Comparison of ENCODE assay signal across 8 mouse cellular contexts in genomic region chr14:47650338-47650720, GRCm38 (mm10). TPM values are rescaled to one million over a fixed set of nuclear protein-coding genes. Genes with fewer than 3 reads are reported as not detected.
DNase-seq lines count a peak whose midpoint lies in the region; ATAC-seq and TF ChIP-seq lines count a peak whose summit lies in the region.

No protein-coding gene starts in this region.

- peak overlapping the region; percentile 97; the same call in 1 of the 2 replicates for H3K27ac ChIP-seq in lung, embryonic 14.5 days (ENCODE audit: low read depth)
- H3K27ac ChIP-seq in embryonic facial prominence, embryonic 11.5 days (replicated peaks; ENCODE audit: low read depth, low read length) = no peak overlapping the region
- H3K27ac ChIP-seq in intestine, postnatal 0 days (ENCODE audit: low read depth, low read length) = no peak overlapping the region
- H3K27ac ChIP-seq in neural tube, embryonic 15.5 days (replicated peaks) = peak overlapping the region; percentile 87; the same call in 1 of the 2 replicates

- H3K4me1 ChIP-seq in lung, embryonic 14.5 days (ENCODE audit: insufficient read depth) = 0 out of 2 replicates have a peak, but pooled peaks cover 6% of the 10 kb centered on the region
- H3K4me1 ChIP-seq in embryonic facial prominence, embryonic 11.5 days (ENCODE audit: control insufficient read depth, insufficient read depth, low read length) = no peaks in the 10 kb centered on the region
- no peaks in the 10 kb centered on the region for H3K4me1 ChIP-seq in intestine, postnatal 0 days (replicated peaks; ENCODE audit: control insufficient read depth, insufficient read depth, low read length)
- peaks cover 24% of the 10 kb centered on the region for H3K4me1 ChIP-seq in neural tube, embryonic 15.5 days

- no peak for TF ChIP-seq CTCF in lung, embryonic 14.5 days (IDR thresholded peaks at IDR 0.05; ENCODE audit: low read depth)
- TF ChIP-seq CTCF in intestine, postnatal 0 days (IDR thresholded peaks at IDR 0.05; ENCODE audit: low read depth) = no peak

- ATAC-seq in lung, embryonic 14.5 days (ENCODE audit: insufficient read depth) = no peak
- no peak for ATAC-seq in embryonic facial prominence, embryonic 11.5 days (replicated peaks; ENCODE audit: insufficient number of reproducible peaks, low FRiP score, low TSS enrichment, low read depth)
- no peak for ATAC-seq in intestine, postnatal 0 days
- ATAC-seq in neural tube, embryonic 15.5 days (ENCODE audit: low FRiP score) = no peak

- WGBS in lung, embryonic 14.5 days = 26% methylated on average over 6 of the region's 6 CpGs
- 28% methylated on average over 6 of the region's 6 CpGs for WGBS in embryonic facial prominence, embryonic 11.5 days
- WGBS in intestine, postnatal 0 days = 21% methylated on average over 6 of the region's 6 CpGs
- WGBS in neural tube, embryonic 15.5 days = 16% methylated on average over 6 of the region's 6 CpGs

- 0 out of 2 replicates have a peak, but pooled peaks cover 4% of the 10 kb centered on the region for H3K36me3 ChIP-seq in lung, embryonic 14.5 days (ENCODE audit: insufficient read depth)
- no peaks in the 10 kb centered on the region for H3K36me3 ChIP-seq in embryonic facial prominence, embryonic 11.5 days (replicated peaks; ENCODE audit: control insufficient read depth, insufficient read depth, low read depth, low read length)
- no peaks in the 10 kb centered on the region for H3K36me3 ChIP-seq in intestine, postnatal 0 days (ENCODE audit: control insufficient read depth, insufficient read depth)
- H3K36me3 ChIP-seq in neural tube, embryonic 15.5 days = no peaks in the 10 kb centered on the region

- peak overlapping the region; percentile 80 for H3K4me2 ChIP-seq in lung, embryonic 14.5 days
- H3K4me2 ChIP-seq in embryonic facial prominence, embryonic 11.5 days (ENCODE audit: low read depth, low read length) = peak overlapping the region; percentile 43
- H3K4me2 ChIP-seq in intestine, postnatal 0 days (replicated peaks; ENCODE audit: low read depth) = peak overlapping the region; percentile 84
- peak overlapping the region; percentile 69 for H3K4me2 ChIP-seq in neural tube, embryonic 15.5 days

- no peaks in the 10 kb centered on the region for H3K27me3 ChIP-seq in lung, embryonic 14.5 days (ENCODE audit: insufficient read depth, low read length)
- no peaks in the 10 kb centered on the region for H3K27me3 ChIP-seq in embryonic facial prominence, embryonic 11.5 days (ENCODE audit: control insufficient read depth, insufficient read depth, low read length)
- no peaks in the 10 kb centered on the region for H3K27me3 ChIP-seq in intestine, postnatal 0 days (replicated peaks; ENCODE audit: control insufficient read depth, insufficient read depth, low read length)
- H3K27me3 ChIP-seq in neural tube, embryonic 15.5 days (replicated peaks) = no peaks in the 10 kb centered on the region

- H3K9me3 ChIP-seq in lung, embryonic 14.5 days (ENCODE audit: low read depth, low read length) = no peaks in the 10 kb centered on the region
- no peaks in the 10 kb centered on the region for H3K9me3 ChIP-seq in embryonic facial prominence, embryonic 11.5 days (replicated peaks; ENCODE audit: control insufficient read depth, low read length)
- no peaks in the 10 kb centered on the region for H3K9me3 ChIP-seq in intestine, postnatal 0 days (ENCODE audit: control insufficient read depth)
- H3K9me3 ChIP-seq in neural tube, embryonic 15.5 days (replicated peaks) = no peaks in the 10 kb centered on the region

- peak overlapping the region; percentile 96 for H3K9ac ChIP-seq in lung, embryonic 14.5 days
- peak overlapping the region; percentile 97; the same call in 1 of the 2 replicates for H3K9ac ChIP-seq in embryonic facial prominence, embryonic 11.5 days (replicated peaks; ENCODE audit: low read length)
- H3K9ac ChIP-seq in intestine, postnatal 0 days (ENCODE audit: low read depth, low read length) = peak overlapping the region; percentile 86
- peak overlapping the region; percentile 90 for H3K9ac ChIP-seq in neural tube, embryonic 15.5 days (replicated peaks)

- no peak for DNase-seq in lung, embryonic 14.5 days
- DNase-seq in lung, postnatal 36 days = no peak
- DNase-seq in embryonic facial prominence, embryonic 11.5 days (ENCODE audit: low spot score) = no peak
- no peak for DNase-seq in urinary bladder, postnatal 4 days (ENCODE audit: low spot score in 2 of 2)
- DNase-seq in layer of hippocampus, adult 9-10 months (ENCODE audit: low spot score) = no peak
- no peak for DNase-seq in cerebellum, adult 9-11 months

- peak overlapping the region; percentile 96 for H3K4me3 ChIP-seq in lung, embryonic 14.5 days (ENCODE audit: low read depth, low read length)
- peak overlapping the region; percentile 97 for H3K4me3 ChIP-seq in embryonic facial prominence, embryonic 11.5 days (ENCODE audit: low read depth, low read length)
- peak overlapping the region; percentile 96 for H3K4me3 ChIP-seq in intestine, postnatal 0 days (ENCODE audit: low read depth, low read length)
- peak overlapping the region; percentile 84 for H3K4me3 ChIP-seq in neural tube, embryonic 15.5 days (replicated peaks)

RNA-seq across cellular contexts. Expression of gene Ktn1, which starts 2.1 kb away (rescaled TPM):
- polyA plus RNA-seq in lung, embryonic 14.5 days (2014; fragmentation: Nextera tagmentation; extraction: Ambion mirVana) = 68.7 and 72.6 TPM in 2 replicates
- polyA plus RNA-seq in embryonic facial prominence, embryonic 11.5 days (2014; fragmentation: Nextera tagmentation; extraction: Ambion mirVana) = 70.8 and 86.6 TPM in 2 replicates
- 33.7 and 35.5 TPM in 2 replicates for polyA plus RNA-seq in intestine, postnatal 0 days (2015; fragmentation: Nextera tagmentation; extraction: Ambion mirVana)
- polyA plus RNA-seq in neural tube, embryonic 15.5 days (2015; fragmentation: Nextera tagmentation; extraction: Ambion mirVana) = 59.1 and 64.5 TPM in 2 replicates

Comparison
In these comparisons a context has a peak if more than half of its experiments do, and no peak if none do; other contexts are left out.
1. H3K27ac ChIP-seq: peak in lung, embryonic 14.5 days (single experiment) and neural tube, embryonic 15.5 days (single experiment); none in embryonic facial prominence, embryonic 11.5 days (single experiment) and intestine, postnatal 0 days (single experiment).
2. Peak in every context shown above with its lines, with median percentiles within 50 percentile points of each other: H3K4me2 ChIP-seq, H3K4me3 ChIP-seq and H3K9ac ChIP-seq.